Mouse (Mus musculus): ENCODE data around the gene Bend7.

- no peak for TF ChIP-seq CTCF (conservative IDR thresholded peaks at IDR 0.05; ENCODE audit: insufficient read depth, insufficient read length, low read depth, low read length)
- no peak for TF ChIP-seq POLR2A (IDR thresholded peaks at IDR 0.05; ENCODE audit: low read depth, low read length)
Measured at GRCm38 (mm10) chr2:4829007-4829406, 111.4 kb downstream of the Bend7 start.
